Mouse (Mus musculus) heart, adult 11 months (tissue): Measurements from ENCODE around the gene Gse1.

Source experiments
- DNase-seq: peaks from one replicate; pipeline ENCODE4 v3.0.0; 2022

Gse1 gene

GRCm38 (mm10) chr8:120213229-120213628, 15.0 kb upstream of the Gse1 start:
- peak; percentile 91 for DNase-seq

GRCm38 (mm10) chr8:120213939-120214338, 14.3 kb upstream of the Gse1 start:
- DNase-seq = peak; percentile 98

GRCm38 (mm10) chr8:120215416-120216141, 12.7 kb upstream of the Gse1 start:
- DNase-seq = peak; percentile 98

GRCm38 (mm10) chr8:120216855-120217830, 11.1 kb upstream of the Gse1 start:
- DNase-seq = peak; percentile 97

- DNase-seq = peak; percentile 89
Measured at GRCm38 (mm10) chr8:120222548-120222947, 5.7 kb upstream of the Gse1 start.

GRCm38 (mm10) chr8:120224521-120225420, 3.5 kb upstream of the Gse1 start:
- peak; percentile 90 for DNase-seq

GRCm38 (mm10) chr8:120225421-120226151, 2.7 kb upstream of the Gse1 start:
- peak; percentile 95 for DNase-seq

GRCm38 (mm10) chr8:120226700-120227577, 1.3 kb upstream of the Gse1 start:
- DNase-seq = peak; percentile 92

GRCm38 (mm10) chr8:120227578-120227876, 729 bp upstream of the Gse1 start:
- no peak for DNase-seq

GRCm38 (mm10) chr8:120228781-120229573, 721 bp downstream of the Gse1 start:
- DNase-seq = peak; percentile 95

- DNase-seq = no peak
Measured at GRCm38 (mm10) chr8:120229574-120229916, 1.3 kb downstream of the Gse1 start.

GRCm38 (mm10) chr8:120230081-120230480, 1.8 kb downstream of the Gse1 start:
- DNase-seq = peak; percentile 91

GRCm38 (mm10) chr8:120230715-120231614, 2.7 kb downstream of the Gse1 start:
- peak; percentile 97 for DNase-seq

- DNase-seq = peak; percentile 98
Measured at GRCm38 (mm10) chr8:120231870-120232269, 3.6 kb downstream of the Gse1 start.

GRCm38 (mm10) chr8:120232398-120232797, 4.1 kb downstream of the Gse1 start:
- DNase-seq = no peak

GRCm38 (mm10) chr8:120232913-120233312, 4.7 kb downstream of the Gse1 start:
- DNase-seq = peak; percentile 96

GRCm38 (mm10) chr8:120234457-120234856, 6.2 kb downstream of the Gse1 start:
- peak; percentile 96 for DNase-seq

- DNase-seq = no peak
Measured at GRCm38 (mm10) chr8:120234866-120235265, 6.6 kb downstream of the Gse1 start.

GRCm38 (mm10) chr8:120243222-120243621, 15.0 kb downstream of the Gse1 start:
- DNase-seq = no peak
